8 mouse cellular contexts compared by ENCODE assay signal in genomic region chr2:122298596-122299490, GRCm38 (mm10). TPM values are rescaled to one million over a fixed set of nuclear protein-coding genes. Genes with fewer than 3 reads are reported as not detected.
DNase-seq lines count a peak whose midpoint lies in the region; ATAC-seq and TF ChIP-seq lines count a peak whose summit lies in the region.

TSS of gene Duoxa2 (plus strand) at chr2:122298900.

- no peak within 1 kb of the TSS for H3ac ChIP-seq in C2C12 (ENCODE audit: control insufficient read depth, insufficient read length, low read depth)

- no peak within 1 kb of the TSS for H3K27ac ChIP-seq in heart, embryonic 15.5 days
- H3K27ac ChIP-seq in midbrain, embryonic 14.5 days (replicated peaks; ENCODE audit: low read depth, low read length), result no peak within 1 kb of the TSS

- peaks cover 6% of the 10 kb centered on the region for H3K27me3 ChIP-seq in C2C12 (ENCODE audit: control insufficient read depth, insufficient read depth, insufficient read length)
- H3K27me3 ChIP-seq in heart, embryonic 15.5 days, result peaks cover 98% of the 10 kb centered on the region
- H3K27me3 ChIP-seq in midbrain, embryonic 14.5 days (ENCODE audit: control insufficient read depth, insufficient read depth, low read length), result peaks cover 87% of the 10 kb centered on the region

- peaks cover 40% of the 10 kb centered on the region for H3K4me1 ChIP-seq in heart, embryonic 15.5 days (replicated peaks)
- H3K4me1 ChIP-seq in midbrain, embryonic 14.5 days (ENCODE audit: control insufficient read depth, insufficient read depth, low read length), result peaks cover 28% of the 10 kb centered on the region

- H3K79me2 ChIP-seq in C2C12 (ENCODE audit: control insufficient read depth, insufficient read depth), result no peaks in the 10 kb centered on the region

- H3K36me3 ChIP-seq in C2C12 (ENCODE audit: control insufficient read depth, insufficient read depth), result no peaks in the 10 kb centered on the region
- H3K36me3 ChIP-seq in heart, embryonic 15.5 days, result no peaks in the 10 kb centered on the region
- H3K36me3 ChIP-seq in midbrain, embryonic 14.5 days (ENCODE audit: control insufficient read depth, insufficient read depth, low read length), result no peaks in the 10 kb centered on the region

- no peak within 1 kb of the TSS for H3K9ac ChIP-seq in heart, embryonic 15.5 days
- H3K9ac ChIP-seq in midbrain, embryonic 14.5 days (replicated peaks; ENCODE audit: low read length), result no peak within 1 kb of the TSS

- H3K4me3 ChIP-seq in C2C12 (ENCODE audit: insufficient read depth, poor library complexity, severe bottlenecking), result no peak within 1 kb of the TSS
- H3K4me3 ChIP-seq in heart, embryonic 15.5 days, result peak within 1 kb of the TSS; percentile 45
- H3K4me3 ChIP-seq in midbrain, embryonic 14.5 days (replicated peaks; ENCODE audit: low read depth, low read length), result peak within 1 kb of the TSS; percentile 22

- H3K9me3 ChIP-seq in heart, embryonic 15.5 days (replicated peaks), result no peaks in the 10 kb centered on the region
- no peaks in the 10 kb centered on the region for H3K9me3 ChIP-seq in midbrain, embryonic 14.5 days (ENCODE audit: control insufficient read depth, low read length)

- no peaks in the 10 kb centered on the region for H3K79me3 ChIP-seq in C2C12 (ENCODE audit: low read depth)

- no peak for ATAC-seq in heart, embryonic 15.5 days (replicated peaks; ENCODE audit: insufficient number of reproducible peaks, insufficient read depth, low FRiP score, low read depth)
- ATAC-seq in midbrain, embryonic 14.5 days (ENCODE audit: low FRiP score, low TSS enrichment), result no peak

- DNase-seq in T-cell, adult 2 months (ENCODE audit: low spot score), result peak; percentile 57
- peak; percentile 33 for DNase-seq in kidney, postnatal 14 days
- peak; percentile 51 for DNase-seq in midbrain, embryonic 14.5 days
- peak; percentile 50 for DNase-seq in thymus, postnatal 25 days
- no peak for DNase-seq in right cerebral cortex, postnatal 36 days (ENCODE audit: low spot score in 2 of 2)
- no peak for DNase-seq in c-Kit-positive CD71-positive TER-119-positive erythroid progenitor cells, embryonic 14.5 days (ENCODE audit: low spot score)

- H3K4me2 ChIP-seq in heart, embryonic 15.5 days, result peak within 1 kb of the TSS; percentile 64
- peak within 1 kb of the TSS; percentile 47 for H3K4me2 ChIP-seq in midbrain, embryonic 14.5 days (ENCODE audit: low read length)

- WGBS in heart, embryonic 15.5 days, result 1% methylated on average over 43 of the region's 43 CpGs
- under 1% methylated on average over 43 of the region's 43 CpGs for WGBS in midbrain, embryonic 14.5 days

- no peak for TF ChIP-seq CTCF in C2C12 (IDR thresholded peaks at IDR 0.05; ENCODE audit: control insufficient read depth, insufficient read depth, insufficient read length)

TF ChIP-seq in C2C12, 6 proteins besides CTCF, POLR2A, EP300 and RAD21:
- TF ChIP-seq MYOD1 (IDR thresholded peaks at IDR 0.05; ENCODE audit: control insufficient read depth, insufficient read length, low read depth) (peak; percentile 19), MAX (IDR thresholded peaks at IDR 0.05) (no peak)

RNA-seq across cellular contexts. Expression of gene Duoxa2, which starts in this region (rescaled TPM):
- not detected for polyA plus RNA-seq in C2C12 (2012; fragmentation: generic; extraction: Trizol)
- polyA plus RNA-seq in heart, embryonic 15.5 days (2015; fragmentation: Nextera tagmentation; extraction: Ambion mirVana), result not detected in 2 replicates
- polyA plus RNA-seq in midbrain, embryonic 14.5 days (2014; fragmentation: Nextera tagmentation; extraction: Ambion mirVana), result 0.23 TPM in 1 of 2 replicates, not detected in the other

Comparison
In these comparisons a context has a peak if more than half of its experiments do, and no peak if none do; other contexts are left out.
1. Peak in DNase-seq, H3K4me3 ChIP-seq and H3K4me2 ChIP-seq in midbrain, embryonic 14.5 days; RNA of the gene not detected or under 1 TPM.
2. DNase-seq: peak in T-cell, adult 2 months (single experiment), kidney, postnatal 14 days (single experiment) and thymus, postnatal 25 days (single experiment); none in right cerebral cortex, postnatal 36 days (0 of 2) and c-Kit-positive CD71-positive TER-119-positive erythroid progenitor cells, embryonic 14.5 days (single experiment).